Mouse (Mus musculus) heart, postnatal 36 days (tissue): ENCODE measurements at regions not wholly inside any gene's neighbourhood (a gene's known extent, or its start where the extent isn't known, plus 50 kb on each side); places are given as distances from the start of the nearest gene placed in this dataset.

ENCODE experiments used
- DNase-seq, 2 experiments: peaks; one replicate each; pipeline ENCODE4 v3.0.0; 2021 to 2022
- intact Hi-C: fragments of 180-260 bp; cut with DNase I; formaldehyde crosslinking; loops from one replicate; pipeline ENCODE4 v1.15.1; 2025

- intact Hi-C loops: no loop called here
Measured at GRCm38 (mm10) chr3:128723100-128723499, 476.6 kb upstream of the Pitx2 start.

GRCm38 (mm10) chr3:128720276-128720675 is 479.4 kb upstream of the Pitx2 start:
- intact Hi-C loops: no loop called here

More at GRCm38 (mm10) chr3:128723100-128723499, 476.6 kb upstream of the Pitx2 start:
- DNase-seq: no peak

GRCm38 (mm10) chr3:128719226-128719625 is 480.5 kb upstream of the Pitx2 start:
- intact Hi-C loops: no loop called here
- DNase-seq: no peak

More at GRCm38 (mm10) chr3:128720276-128720675, 479.4 kb upstream of the Pitx2 start:
- DNase-seq: no peak

- DNase-seq: no peak
- intact Hi-C loops: no loop called here
Measured at GRCm38 (mm10) chr3:128707270-128707669, 492.4 kb upstream of the Pitx2 start.

DNA sequence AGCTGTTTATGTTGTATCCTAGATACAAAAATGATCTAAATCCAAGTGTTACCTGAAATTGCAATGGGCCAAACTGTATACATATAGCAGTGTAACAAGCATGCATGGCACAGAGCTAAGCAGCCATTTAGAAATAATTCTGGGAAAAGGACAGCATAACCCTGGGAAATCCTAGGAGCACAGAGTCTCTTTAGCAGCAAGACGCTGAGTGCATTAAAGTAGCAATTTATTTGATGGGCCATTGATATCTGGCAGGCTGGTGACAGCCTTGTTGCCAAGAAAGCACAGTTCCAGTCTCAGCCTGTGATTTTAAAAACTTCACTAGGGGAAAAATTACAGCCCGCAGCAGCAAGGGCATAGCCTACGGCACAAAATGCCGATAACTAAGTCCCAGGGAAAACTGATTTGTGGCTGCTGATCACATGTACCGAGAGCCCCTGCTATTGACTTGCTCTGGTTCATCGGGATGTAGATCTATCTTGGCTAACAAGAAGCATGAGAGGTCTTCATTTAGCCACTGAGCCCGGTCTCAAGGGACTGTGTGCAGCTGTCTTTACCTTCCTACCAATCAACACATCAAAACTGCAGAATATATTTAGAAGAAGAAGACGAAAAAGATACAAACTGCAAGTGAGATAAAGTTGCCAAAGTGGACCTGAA is 531.1 kb upstream of the Pitx2 start:
- intact Hi-C loops: no loop called here
- DNase-seq: no peak

DNA sequence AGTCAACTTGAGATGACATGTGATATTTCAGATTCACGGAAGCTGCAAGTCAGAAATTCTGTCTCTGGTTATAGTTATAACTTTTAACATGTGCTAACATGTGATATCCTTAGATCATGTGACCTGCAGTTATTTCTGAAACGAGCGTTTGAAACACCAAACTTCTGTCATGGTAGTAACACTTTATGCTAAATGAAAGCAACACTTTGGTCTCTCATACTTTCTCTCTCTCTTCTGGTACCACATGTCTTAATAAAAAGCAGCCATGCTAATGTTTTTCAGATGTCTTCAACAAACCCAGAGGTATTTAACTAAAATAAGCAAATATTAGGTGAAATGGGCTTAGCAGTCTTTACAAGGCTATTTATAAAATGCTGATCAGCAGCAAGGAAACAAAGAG is 534.5 kb upstream of the Pitx2 start:
- no peak for DNase-seq
- intact Hi-C loops: no loop called here

- no peak for DNase-seq
- intact Hi-C loops: no loop called here
Measured at GRCm38 (mm10) chr3:128636960-128637755, 562.5 kb upstream of the Pitx2 start.

GRCm38 (mm10) chr3:128627696-128628095 is 572.0 kb upstream of the Pitx2 start:
- intact Hi-C loops: no loop called here

DNA sequence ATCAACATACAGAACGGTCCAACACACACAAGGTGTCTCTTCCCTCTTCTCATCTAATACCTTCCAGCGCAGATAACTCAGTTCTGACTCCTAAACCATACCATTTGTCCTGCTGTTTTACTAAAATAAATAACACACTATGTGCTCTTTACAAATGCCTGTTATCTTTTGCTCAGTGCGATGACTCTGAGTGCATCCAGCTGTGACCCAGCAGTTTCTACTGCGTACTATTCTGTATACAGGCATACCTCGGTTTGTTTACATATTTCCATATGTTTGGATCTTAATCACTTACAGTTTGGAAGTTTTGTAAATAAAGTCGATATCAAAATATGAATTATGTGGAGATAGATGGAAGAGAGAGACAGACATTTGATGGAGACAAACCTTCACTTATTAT is 583.0 kb upstream of the Pitx2 start:
- intact Hi-C loops: no loop called here
- no peak for DNase-seq

More at GRCm38 (mm10) chr3:128627696-128628095, 572.0 kb upstream of the Pitx2 start:
- no peak for DNase-seq

DNA sequence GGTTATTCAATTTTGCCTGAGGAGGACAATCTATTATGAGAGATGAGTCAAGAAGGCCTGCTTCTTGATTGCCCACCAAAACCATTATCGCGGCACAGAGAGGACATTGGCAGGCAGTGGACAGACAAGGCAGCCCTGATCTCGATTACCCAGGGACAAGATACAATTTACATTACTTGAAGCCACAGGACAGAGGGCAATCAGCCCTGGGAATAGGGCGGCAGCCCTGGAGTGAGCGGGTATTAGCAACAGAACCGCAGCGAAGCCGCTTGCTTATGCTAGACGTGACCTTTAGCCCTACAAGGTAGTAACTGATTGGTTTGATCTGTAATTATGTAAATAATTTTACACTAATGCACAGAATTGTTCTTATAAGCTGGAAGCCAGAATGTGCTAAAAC is 586.0 kb upstream of the Pitx2 start:
- intact Hi-C loops: no loop called here

GRCm38 (mm10) chr3:128610731-128611130 is 588.9 kb upstream of the Pitx2 start:
- no peak for DNase-seq
- intact Hi-C loops: no loop called here

More for the DNA sequence above, 586.0 kb upstream of the Pitx2 start:
- no peak for DNase-seq

DNA sequence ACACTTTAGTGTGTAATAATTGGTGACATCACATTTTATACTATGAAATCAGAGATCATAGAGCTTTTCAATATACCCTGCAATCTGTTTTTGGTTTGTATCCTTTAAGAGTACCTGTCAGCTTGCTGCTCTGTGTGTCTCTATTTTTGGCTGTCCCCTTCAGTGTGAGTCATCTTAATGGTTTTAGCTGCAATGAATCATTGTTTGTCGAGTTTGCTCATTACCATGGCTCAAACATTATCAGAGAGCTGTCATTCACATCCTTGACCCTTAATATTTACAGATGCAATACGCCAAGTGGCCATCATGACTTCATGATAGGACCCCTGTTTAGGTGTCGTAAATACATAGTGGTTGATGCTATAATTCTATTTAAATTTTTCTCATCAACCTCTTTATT is 591.0 kb upstream of the Pitx2 start:
- intact Hi-C loops: no loop called here
- no peak for DNase-seq

DNA sequence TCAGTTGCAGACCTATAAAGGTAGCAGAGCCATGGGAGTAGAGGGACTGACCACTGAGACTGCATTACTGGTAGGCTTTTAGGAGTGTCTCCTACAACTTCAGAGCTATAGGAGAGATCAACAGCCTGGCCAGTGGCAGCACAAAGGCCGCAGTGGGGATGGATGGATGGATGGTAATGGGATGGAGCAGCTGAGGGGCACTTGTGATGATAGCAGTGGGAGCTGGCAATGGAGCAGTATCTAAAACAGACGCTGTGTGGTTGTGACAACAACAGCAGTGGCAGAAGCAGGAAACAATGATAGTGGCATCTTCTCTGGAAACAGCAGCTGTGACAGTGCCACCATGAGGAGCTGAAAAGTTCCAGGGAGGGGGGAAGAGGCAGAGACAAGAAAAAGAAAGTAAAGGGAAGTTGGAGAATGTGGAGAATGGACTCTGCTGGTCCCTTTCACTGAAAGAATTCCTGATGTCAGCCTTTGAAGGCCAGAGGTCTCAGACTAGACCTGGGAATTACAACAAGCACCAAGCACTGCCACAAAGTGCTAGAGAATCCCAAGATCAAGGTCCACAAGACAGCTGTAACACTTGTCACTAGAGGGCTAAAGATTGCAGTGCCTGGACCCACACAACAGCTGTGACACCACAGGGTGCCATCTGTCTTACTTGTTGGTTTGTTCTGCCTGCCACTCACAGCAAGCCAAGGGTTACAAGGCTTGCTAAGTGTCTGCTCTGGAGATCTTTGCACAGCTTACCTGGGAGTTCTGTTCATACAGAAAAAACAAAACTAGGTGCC is 624.1 kb upstream of the Pitx2 start:
- intact Hi-C loops: no loop called here
- DNase-seq: no peak

DNA sequence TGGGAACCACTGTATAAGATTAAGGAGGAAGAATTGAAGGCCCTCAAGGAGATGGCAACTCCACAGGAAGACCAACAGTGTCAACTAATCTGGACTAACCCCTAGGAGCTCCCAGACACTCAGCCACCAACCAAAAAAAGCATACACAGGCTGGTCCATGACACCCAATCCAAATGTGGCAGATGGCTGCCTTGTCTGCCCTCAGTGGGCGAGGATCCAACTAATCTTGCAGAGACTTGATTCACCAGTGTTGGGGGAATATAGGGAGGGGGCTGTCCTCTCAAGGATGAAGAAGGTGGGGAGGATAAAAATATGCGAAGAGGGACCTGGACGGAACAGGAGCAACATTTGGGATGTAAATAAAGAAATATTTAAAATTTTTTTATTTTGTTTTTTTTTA is 629.1 kb upstream of the Pitx2 start:
- intact Hi-C loops: no loop called here
- no peak for DNase-seq

DNA sequence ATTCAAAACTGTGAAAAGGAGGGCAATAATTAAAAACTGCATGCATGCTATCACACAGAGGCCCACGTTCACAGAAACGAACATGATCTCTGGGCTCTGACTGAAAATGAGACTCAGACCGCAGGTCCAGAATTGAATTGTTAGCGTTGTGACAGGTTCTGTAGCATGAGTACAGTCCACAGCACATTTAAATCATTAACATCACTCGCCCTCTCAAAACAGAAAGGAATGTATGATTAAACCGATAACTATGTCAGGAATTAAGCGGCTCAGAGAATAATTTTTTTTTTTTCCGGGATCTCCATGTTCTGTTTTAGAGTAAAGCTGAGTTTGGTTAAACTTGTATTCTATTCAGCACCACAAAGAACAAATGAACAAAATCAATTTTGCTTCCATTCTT is 634.3 kb upstream of the Pitx2 start:
- DNase-seq: no peak
- intact Hi-C loops: no loop called here

DNA sequence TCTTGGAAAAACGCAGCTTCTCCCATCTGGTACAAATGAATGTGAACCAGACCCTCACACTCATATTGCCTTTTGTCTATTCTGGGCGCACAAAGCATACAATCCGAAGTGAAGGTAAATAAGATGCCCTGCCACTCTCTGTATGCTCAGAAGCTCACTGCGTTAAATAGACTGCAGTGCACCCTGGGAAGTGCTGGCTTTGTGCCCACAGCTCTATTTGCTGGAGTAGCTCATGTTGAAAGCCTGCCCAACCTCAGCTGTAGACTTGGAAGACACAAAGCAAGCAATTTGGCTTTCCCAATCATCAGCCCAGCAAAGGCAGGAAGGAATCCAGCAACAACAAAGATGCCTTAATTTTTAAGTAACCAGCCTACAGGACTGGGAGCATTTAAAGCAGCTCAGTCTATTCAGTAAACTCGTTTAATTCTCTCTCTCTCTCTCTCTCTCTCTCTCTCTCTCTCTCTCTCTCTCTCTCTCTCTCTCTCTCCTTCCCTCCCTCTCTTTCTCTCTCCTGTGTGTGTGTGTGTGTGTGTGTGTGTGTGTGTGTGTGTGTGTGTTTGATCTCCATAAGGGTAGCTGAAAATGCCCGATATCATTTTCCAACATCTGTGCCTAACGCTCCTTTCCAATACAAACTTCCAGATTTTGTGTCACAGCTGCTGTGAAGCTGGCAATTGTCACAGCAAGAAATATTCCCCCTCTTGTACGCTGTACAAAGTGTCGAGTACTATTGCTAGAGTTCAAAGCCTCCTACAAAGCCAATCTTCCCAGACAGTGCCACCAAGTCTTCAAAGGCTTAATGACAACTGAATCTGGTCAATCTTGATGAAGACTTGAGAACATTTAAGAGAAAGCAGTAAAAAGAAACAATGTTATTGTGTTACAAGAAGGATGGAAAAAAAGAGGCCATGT is 650.5 kb upstream of the Fam241a start:
- DNase-seq: peak; percentile 42 to 47
- intact Hi-C loops: no loop called here

DNA sequence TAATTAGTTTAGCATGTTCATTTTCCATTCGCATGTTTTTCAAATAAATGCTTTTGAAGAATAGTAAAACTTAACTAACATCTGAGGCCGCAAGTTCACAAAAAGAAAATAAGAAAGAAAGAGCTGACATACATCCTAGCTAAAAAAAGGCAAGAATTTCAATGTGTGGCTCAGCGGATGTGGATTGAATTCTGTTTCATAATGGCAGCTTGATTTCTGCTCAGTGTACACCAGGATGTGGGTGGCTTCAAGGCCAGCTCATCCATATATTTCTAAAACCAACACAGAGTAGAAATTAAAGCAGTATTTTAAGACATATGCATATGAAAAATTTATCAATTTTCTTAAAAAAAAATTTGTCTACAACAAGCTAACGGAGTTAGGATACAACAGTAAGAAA is 629.3 kb upstream of the Fam241a start:
- DNase-seq: no peak

DNA sequence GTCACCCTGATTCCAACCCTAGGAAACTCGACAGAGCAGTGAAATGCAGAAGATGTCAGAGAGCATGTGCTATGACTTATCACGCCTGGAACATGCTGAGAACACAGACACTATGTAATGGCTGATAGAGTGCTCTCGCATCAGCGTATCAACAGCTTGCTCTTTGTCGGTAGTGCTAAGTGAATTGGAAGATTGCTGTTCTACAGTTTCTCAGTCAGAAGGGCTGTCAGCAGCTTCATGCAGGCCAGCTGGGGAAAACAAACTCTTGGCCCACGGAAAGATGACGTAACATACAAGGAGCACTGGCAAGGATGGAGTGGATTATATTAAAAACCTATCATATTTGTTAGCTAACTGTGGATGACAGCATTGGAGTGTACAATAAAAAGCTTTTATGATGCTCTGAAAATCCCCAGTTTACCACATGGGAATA is 624.6 kb upstream of the Fam241a start:
- peak; percentile 20 to 41 for DNase-seq
- intact Hi-C loops: no loop called here

More for the DNA sequence above, 629.3 kb upstream of the Fam241a start:
- intact Hi-C loops: no loop called here

- peak in 1 of 2 experiments; percentile 7 for DNase-seq
- intact Hi-C loops: no loop called here
Measured at GRCm38 (mm10) chr3:128519913-128520316, 623.8 kb upstream of the Fam241a start.

DNA sequence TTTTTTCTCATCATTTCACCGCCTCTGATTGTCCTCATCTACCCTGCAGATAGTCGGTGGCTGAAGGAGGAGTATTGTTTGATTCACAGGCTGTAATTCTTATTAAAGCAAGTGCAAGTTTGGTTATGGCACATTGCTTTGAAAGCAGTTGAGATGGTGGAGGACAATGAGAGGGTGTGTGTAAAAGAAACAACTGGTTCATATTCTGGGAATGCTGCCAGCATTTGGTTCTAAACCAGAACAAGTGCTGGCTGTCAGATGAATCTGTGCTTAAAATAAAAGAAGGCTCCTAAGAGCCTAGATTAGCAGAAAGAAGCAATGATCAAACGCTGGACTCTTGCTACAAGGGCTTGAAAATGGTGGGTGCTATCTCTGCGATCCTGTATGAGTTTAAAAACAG is 622.7 kb upstream of the Fam241a start:
- DNase-seq: peak; percentile 2 to 14

More for the DNA sequence above, 622.7 kb upstream of the Fam241a start:
- intact Hi-C loops: no loop called here
